Mouse (Mus musculus) left cerebral cortex, adult 8-10 months (tissue): ENCODE measurements at regions not wholly inside any gene's neighbourhood (a gene's known extent, or its start where the extent isn't known, plus 50 kb on each side); places are given as distances from the start of the nearest gene placed in this dataset.

Experiments used
- DNase-seq, 2 experiments: peaks; one replicate each; pipeline ENCODE4 v3.0.0; 2022; ENCODE audit warnings: low spot score in 2 of 2

GRCm38 (mm10) chr13:101824962-101825361 is 56.9 kb upstream of the Pik3r1 start:
- DNase-seq = no peak

- DNase-seq = no peak
Measured at GRCm38 (mm10) chr13:101831872-101832629, 64.0 kb upstream of the Pik3r1 start.

GRCm38 (mm10) chr13:101834546-101834945 is 66.5 kb upstream of the Pik3r1 start:
- no peak for DNase-seq

- DNase-seq = no peak
Measured at GRCm38 (mm10) chr13:101836992-101837391, 69.0 kb upstream of the Pik3r1 start.

- DNase-seq = no peak
Measured at GRCm38 (mm10) chr13:101844461-101845440, 76.7 kb upstream of the Pik3r1 start.

GRCm38 (mm10) chr13:101846016-101846415 is 78.0 kb upstream of the Pik3r1 start:
- DNase-seq = no peak

- no peak for DNase-seq
Measured at GRCm38 (mm10) chr13:101847879-101848600, 80.0 kb upstream of the Pik3r1 start.

GRCm38 (mm10) chr13:101848601-101849147 is 80.7 kb upstream of the Pik3r1 start:
- no peak for DNase-seq

GRCm38 (mm10) chr13:101849416-101849815 is 81.4 kb upstream of the Pik3r1 start:
- no peak for DNase-seq

- no peak for DNase-seq
Measured at GRCm38 (mm10) chr13:101851329-101851728, 83.3 kb upstream of the Pik3r1 start.

GRCm38 (mm10) chr13:101852960-101853359 is 84.9 kb upstream of the Pik3r1 start:
- DNase-seq = no peak

- peak in 1 of 2 experiments; percentile 13 for DNase-seq
Measured at GRCm38 (mm10) chr13:101855141-101855540, 87.1 kb upstream of the Pik3r1 start.

- no peak for DNase-seq
Measured at GRCm38 (mm10) chr13:101860704-101861103, 92.7 kb upstream of the Pik3r1 start.

GRCm38 (mm10) chr13:101862011-101862410 is 94.0 kb upstream of the Pik3r1 start:
- no peak for DNase-seq

GRCm38 (mm10) chr13:101863015-101863414 is 95.0 kb upstream of the Pik3r1 start:
- no peak for DNase-seq

- DNase-seq = no peak
Measured at GRCm38 (mm10) chr13:101863602-101864001, 95.6 kb upstream of the Pik3r1 start.

- DNase-seq = no peak
Measured at GRCm38 (mm10) chr13:101866843-101867242, 98.8 kb upstream of the Pik3r1 start.

GRCm38 (mm10) chr13:101874761-101875160 is 106.7 kb upstream of the Pik3r1 start:
- peak in 1 of 2 experiments; percentile 25 for DNase-seq

- no peak for DNase-seq
Measured at GRCm38 (mm10) chr13:101876069-101876468, 108.1 kb upstream of the Pik3r1 start.

GRCm38 (mm10) chr13:101876601-101877000 is 108.6 kb upstream of the Pik3r1 start:
- no peak for DNase-seq

- DNase-seq = no peak
Measured at GRCm38 (mm10) chr13:101878168-101878567, 110.2 kb upstream of the Pik3r1 start.
